Mouse (Mus musculus): Measurements from ENCODE around the gene Gfm2.
"Not testable (repeated sequence)": the region's sequence is repeated elsewhere in the genome, so short reads cannot be mapped to it uniquely, and the experiment has no call there.

The Gfm2 gene

GRCm38 (mm10) chr13:97137466-97138400 is at the start of gene Gfm2, which contains the start of gene Nsa2:
Gene Gfm2 (plus strand): TSS chr13:97137937.
Gene Nsa2 (minus strand): TSS chr13:97137937.
- peak; percentile 94 for DNase-seq (ENCODE audit: low read depth)

DNA sequence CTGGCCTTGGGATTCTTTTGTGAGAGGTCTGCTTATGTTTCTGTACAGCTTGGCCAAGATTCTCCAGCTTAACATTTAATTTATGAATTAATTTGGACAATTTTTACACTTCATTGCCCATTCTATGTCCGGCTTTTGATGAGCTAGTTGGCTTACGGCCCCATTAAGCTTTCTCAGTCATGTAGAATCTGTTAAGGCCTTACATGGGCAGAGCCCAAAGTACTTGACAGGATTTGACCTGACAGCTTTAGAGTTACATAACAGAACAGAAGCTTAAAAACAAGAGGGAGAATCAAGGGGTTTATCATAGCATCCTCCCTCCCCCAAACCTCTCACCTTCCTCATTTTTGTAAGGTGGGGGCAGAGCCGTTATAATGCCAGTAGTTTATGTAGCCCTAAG is 49.6 kb upstream of the Gfm2 start:
- no peak for DNase-seq (ENCODE audit: low read depth)

GRCm38 (mm10) chr13:97095726-97096125 is 42.0 kb upstream of the Gfm2 start:
- no peak for DNase-seq (ENCODE audit: low read depth)

DNA sequence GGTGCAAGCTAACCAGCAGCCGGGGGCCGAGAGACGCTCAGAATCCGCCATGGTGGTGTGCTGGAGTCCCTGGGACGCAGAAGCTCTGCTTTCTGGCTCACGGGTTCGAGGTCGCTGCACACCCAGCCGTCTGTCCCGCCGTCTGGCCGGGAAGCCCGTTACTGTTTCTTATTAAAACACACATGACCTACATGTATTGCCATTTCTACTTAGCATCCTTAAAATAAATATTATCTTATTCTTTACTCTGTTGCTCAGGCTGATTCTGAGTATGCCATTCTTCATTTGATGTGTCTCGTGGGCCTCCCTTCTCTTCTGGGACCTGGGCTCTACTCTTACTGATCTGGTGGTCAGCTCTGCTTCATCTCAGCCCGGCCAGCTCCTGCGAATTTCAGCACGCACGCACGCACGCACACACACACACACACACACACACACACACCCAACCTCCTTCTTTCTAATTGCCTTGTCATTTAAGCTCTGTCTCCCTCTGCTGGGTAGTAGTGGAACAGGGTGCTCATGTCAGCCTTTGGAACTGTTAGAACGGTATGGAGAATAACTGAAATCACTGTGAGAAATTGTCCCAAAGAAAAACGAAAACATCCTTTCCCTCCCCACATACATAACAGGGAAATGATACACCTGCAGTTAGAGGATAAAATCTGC is 38.4 kb upstream of the Gfm2 start, which contains the start of gene Gm6169:
TSS of gene Gm6169 (minus strand) at position 51 of the 666 bp plus-strand sequence.
- peak; percentile 37 for DNase-seq (ENCODE audit: low read depth)

GRCm38 (mm10) chr13:97104996-97105395 is 32.7 kb upstream of the Gfm2 start:
- no peak for DNase-seq (ENCODE audit: low read depth)

DNA sequence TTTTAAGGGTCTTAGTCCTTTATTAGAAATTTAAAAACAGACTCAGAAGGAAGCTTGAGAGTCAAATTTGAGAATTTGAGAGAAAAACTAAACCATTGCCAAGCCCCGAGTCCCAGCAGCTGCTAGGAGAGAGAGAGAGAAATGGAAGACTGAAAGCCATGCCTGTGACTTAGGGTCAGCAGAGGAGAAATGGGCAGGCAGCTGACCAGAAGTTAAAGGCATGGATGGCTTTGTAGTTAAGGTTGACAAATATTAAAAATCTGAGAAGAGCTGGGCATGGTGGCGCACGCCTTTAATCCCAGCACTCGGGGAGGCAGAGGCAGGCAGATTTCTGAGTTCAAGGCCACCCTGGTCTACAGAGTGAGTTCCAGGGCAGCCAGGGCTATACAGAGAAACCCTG is 30.0 kb upstream of the Gfm2 start:
- DNase-seq (ENCODE audit: low read depth): not testable (repeated sequence)

GRCm38 (mm10) chr13:97109046-97109445 is 28.7 kb upstream of the Gfm2 start:
- DNase-seq (ENCODE audit: low read depth): no peak

- no peak for DNase-seq (ENCODE audit: low read depth)
Measured at GRCm38 (mm10) chr13:97121341-97121740, 16.4 kb upstream of the Gfm2 start.

GRCm38 (mm10) chr13:97129654-97130053 is 8.1 kb upstream of the Gfm2 start:
- not testable (repeated sequence) for DNase-seq (ENCODE audit: low read depth)

- DNase-seq (ENCODE audit: low read depth): not testable (repeated sequence)
Measured at GRCm38 (mm10) chr13:97130413-97130812, 7.3 kb upstream of the Gfm2 start.

GRCm38 (mm10) chr13:97138404-97138931 is 731 bp downstream of the Gfm2 start:
- DNase-seq (ENCODE audit: low read depth): not testable (repeated sequence)

DNA sequence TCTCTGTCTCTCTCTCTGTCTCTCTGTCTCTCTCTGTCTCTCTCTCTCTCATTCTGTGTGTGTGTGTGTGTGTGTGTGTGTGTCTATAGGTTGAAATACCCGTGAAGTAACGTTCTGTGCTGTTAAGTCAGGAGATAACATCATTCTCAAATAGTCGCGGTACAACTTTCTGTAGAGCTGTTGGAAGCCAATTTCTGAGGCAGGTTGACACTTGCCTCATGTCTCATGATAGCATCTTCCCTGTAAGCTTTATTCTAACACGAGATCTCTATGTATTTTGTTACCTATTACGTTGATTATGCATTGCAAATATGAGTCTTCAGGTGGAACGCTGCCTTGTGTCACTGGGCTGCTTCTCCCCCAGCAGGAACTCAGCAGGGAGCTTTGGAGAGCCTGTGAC is 4.6 kb downstream of the Gfm2 start:
- DNase-seq (ENCODE audit: low read depth): no peak

DNA sequence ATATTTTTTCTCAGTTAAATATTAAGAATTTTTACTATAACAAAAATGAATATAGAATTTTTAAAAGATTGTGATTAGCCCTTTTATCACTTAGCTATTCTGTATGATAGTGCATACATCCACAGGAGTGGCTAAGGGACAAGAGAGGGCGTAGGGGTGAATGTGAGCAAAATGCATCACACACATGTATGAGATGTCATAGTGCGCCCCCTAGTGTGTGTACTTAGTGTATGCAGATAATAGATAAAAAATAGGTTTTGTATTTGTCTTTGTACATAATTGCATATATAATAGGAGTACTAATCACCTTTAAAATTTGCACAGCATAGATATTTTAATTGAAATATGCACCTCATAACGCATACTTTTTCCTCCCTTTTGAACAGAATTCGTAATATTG is 8.1 kb downstream of the Gfm2 start:
- peak; percentile 52 for DNase-seq (ENCODE audit: low read depth)

DNA sequence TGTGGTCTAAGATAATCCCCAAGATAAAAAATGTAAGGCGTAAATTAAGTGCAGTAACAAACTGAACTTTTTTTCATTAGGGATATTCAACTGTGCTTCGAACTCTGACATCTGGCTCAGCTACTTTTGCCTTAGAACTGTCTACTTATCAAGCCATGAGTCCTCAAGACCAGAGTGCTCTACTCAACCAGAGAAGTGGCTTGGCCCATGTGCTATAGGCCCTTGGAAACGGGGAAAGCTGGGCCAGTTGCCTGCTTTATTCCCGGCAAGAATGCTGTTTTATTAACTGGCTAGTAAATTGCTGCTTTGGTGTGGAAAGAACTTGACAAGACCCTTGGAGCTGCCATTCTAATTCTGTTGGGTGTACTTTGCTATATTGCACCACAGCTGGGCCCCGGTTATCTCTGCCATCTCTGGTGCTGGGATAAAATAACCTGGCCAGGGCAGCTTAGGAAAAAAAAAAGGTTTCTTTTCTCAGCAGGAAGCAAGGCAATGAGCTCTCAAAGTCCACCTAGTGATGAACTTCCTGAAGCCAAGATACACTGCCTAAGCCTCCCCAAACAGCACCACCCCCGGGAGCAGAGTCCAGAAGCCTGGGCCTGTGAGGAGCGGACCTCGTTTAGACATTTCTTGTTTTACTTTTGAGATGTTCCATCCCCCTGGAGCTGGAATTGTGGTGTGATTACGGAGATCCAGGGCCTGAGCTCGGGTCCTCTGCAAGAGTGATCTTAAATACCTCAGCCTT is 38.0 kb downstream of the Gfm2 start:
- no peak for DNase-seq (ENCODE audit: low read depth)

DNA sequence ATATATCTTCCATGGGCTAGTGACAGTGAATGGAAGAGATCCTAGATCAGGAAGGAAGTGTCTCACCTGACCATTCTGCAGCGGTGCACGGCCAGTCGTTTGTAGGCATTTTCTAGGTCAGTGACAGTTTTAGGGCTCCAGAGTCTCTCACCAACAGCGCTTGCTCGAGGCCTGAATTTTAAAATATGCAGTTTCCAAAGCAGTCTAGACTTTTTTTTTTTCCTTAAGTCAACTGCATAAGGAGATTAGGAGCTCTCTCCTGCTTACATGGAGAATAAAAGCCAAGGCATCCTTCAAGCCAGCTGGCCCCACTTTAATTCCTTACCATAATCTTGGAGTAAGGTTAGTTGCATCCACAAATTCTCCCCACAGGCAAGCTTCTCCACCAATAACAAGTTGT is 39.0 kb downstream of the Gfm2 start:
- DNase-seq (ENCODE audit: low read depth): no peak

- no peak for DNase-seq (ENCODE audit: low read depth)
Measured at GRCm38 (mm10) chr13:97178943-97179342, 41.2 kb downstream of the Gfm2 start.

GRCm38 (mm10) chr13:97180113-97180828 is 42.5 kb downstream of the Gfm2 start:
- no peak for DNase-seq (ENCODE audit: low read depth)

DNA sequence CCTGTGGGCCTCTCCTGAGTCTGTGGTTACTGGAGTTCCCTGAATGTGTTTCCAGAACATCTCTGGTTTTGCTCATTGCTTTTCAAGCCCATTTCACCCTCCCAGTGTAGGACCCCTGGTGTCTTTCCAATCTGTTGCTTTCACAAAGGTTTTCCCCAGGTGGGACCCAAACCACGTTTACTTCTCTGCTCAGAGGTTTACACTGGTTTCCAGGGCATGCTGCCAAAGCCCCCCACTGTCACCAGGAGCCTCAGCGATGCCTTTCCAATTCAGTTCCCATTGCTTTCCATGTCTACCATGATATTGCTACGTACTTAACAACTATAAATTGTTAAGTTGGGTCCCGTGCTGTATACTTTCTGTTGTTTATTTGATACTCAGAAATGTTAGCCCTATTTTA is 45.1 kb downstream of the Gfm2 start:
- no peak for DNase-seq (ENCODE audit: low read depth)

GRCm38 (mm10) chr13:97184168-97184567 is 46.4 kb downstream of the Gfm2 start:
- no peak for DNase-seq (ENCODE audit: low read depth)

DNA sequence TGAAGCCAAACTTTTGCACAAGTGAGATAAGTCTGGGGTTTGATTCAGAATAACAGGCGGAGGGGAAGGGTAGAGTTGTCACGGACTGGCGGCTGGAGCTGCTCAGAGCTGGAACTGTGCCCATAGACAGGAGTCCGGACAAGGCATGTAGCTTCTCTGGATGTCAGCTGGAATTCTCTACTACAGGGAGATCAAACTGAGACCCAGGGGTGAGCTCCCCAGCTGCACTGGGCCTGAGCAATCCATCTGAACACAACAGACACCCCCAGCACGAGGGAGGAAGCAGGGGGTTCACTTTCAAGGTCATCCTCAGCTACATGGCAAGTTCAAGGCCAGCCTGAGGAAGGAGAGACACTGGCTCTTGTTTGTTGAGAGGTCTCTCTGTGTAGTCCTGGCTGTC is 46.9 kb downstream of the Gfm2 start:
- DNase-seq (ENCODE audit: low read depth): no peak

- DNase-seq (ENCODE audit: low read depth): no peak
Measured at GRCm38 (mm10) chr13:97186346-97186745, 48.6 kb downstream of the Gfm2 start.
